Mouse (Mus musculus) layer of hippocampus, adult 11-12 months (tissue): ENCODE results near the gene Gm17387.

Source experiments
- DNase-seq: peaks from one replicate; pipeline ENCODE4 v3.0.0; 2022; ENCODE audit warnings: low spot score

The Gm17387 gene

GRCm38 (mm10) chr7:141047581-141048225 is 18.8 kb downstream of the Gm17387 start:
- DNase-seq: peak; percentile 72

GRCm38 (mm10) chr7:141048226-141049218 is 19.6 kb downstream of the Gm17387 start:
- DNase-seq: peak; percentile 90

- no peak for DNase-seq
Measured at GRCm38 (mm10) chr7:141049326-141049725, 20.4 kb downstream of the Gm17387 start.

DNA sequence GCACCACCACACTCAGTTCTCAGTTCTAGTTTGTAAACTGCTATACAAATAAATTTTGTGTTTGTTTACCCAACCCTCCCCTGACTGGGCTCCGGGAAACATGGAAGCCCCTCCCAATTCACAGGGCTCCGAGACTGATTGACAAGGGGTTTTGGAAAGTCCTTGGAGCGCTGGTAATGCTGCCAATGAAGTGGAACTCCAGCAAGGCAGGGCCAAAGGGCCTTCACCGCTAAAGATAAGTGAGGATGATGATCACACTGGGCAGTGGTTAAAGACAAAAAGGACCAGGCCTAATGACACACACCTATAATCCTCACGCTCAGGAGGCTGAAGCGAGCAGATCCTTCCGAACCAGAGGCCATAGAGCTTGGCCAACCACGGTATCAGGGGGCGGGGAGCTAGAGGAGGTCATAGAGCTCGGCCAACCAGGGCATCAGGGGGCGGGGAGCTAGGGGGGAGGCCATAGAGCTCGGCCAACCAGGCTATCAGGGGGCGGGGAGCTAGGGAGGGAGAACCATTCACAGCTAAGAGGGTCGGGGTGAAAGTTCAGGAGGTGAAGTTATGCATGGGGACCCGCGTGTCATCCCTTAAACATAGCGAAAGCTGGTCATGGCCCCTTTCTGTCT is 22.2 kb downstream of the Gm17387 start:
- no peak for DNase-seq

DNA sequence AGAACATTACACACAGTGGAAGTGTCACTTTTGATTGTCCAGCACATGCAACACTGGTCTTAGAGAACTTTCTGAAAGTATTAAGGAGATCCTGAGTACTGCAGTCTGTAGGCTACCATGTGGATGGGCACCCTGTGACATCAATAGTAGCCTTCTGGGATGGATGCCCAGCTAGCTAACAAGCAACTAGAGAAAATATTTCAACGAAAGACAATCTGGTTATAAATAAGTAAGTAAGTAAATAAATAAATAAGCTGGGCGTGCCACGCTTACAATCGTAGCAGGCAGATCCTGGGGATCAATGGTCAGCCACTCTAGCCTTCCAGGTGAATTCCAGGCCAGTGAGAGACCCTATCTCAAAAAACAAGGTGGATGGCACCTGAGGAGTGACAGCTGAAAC is 23.1 kb downstream of the Gm17387 start:
- no peak for DNase-seq

- DNase-seq: no peak
Measured at GRCm38 (mm10) chr7:141052421-141052820, 23.5 kb downstream of the Gm17387 start.

DNA sequence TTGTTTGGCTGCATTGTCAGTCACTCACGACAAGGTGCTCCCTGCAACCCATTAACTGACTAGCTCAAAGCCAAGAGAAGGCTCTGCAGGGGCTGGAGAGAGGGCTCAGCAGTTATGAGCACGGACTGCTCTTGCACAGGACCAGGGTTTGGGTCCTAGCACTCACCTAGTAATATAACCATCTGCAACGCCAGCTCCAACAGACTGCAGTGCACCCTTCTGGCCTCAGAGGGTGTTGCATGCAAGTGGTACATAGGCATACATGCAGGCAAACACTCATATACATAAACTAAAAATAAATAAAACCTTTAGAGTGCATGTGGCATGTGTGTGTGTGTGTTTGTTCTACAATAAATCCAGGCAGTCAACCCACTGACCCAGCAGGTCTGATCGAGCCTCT is 26.9 kb downstream of the Gm17387 start:
- no peak for DNase-seq

DNA sequence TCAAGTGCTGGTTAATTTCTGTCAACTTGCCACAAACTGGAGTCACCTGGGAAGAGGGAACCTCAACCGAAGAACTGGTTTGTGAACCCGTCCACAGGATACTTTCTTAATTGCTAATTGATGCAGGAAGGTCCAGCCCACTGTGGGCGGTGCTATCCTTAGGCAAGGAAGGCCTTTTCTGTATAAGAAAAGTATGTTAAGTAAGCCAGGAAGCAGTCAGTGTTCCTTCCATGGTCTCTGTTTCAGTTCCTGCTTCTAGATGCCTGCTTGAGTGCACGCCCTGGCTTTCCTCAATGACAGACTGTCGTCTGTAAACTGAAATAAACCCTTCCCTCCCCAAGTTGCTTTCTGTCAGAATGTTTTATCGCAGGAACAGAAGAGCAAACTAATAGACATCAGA is 28.0 kb downstream of the Gm17387 start:
- DNase-seq: no peak

DNA sequence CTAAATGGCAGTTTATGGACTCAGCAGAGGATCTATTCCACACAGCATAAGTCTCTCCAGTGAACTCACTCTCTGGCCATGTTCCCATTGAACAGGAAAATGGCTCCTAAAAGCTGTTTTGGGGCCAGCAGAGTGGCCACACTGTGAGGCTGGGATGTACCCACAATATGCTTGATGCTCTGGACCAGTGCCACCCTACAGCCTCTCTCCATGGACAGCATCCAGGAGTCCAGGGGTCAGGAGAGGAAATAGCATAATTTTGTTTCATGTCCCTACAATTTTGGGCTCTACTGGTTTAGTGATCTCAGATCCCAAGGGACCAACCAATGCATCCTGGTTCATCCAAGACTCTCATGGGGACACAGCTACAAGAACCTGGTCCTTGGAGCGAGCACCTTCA is 28.6 kb downstream of the Gm17387 start:
- no peak for DNase-seq

DNA sequence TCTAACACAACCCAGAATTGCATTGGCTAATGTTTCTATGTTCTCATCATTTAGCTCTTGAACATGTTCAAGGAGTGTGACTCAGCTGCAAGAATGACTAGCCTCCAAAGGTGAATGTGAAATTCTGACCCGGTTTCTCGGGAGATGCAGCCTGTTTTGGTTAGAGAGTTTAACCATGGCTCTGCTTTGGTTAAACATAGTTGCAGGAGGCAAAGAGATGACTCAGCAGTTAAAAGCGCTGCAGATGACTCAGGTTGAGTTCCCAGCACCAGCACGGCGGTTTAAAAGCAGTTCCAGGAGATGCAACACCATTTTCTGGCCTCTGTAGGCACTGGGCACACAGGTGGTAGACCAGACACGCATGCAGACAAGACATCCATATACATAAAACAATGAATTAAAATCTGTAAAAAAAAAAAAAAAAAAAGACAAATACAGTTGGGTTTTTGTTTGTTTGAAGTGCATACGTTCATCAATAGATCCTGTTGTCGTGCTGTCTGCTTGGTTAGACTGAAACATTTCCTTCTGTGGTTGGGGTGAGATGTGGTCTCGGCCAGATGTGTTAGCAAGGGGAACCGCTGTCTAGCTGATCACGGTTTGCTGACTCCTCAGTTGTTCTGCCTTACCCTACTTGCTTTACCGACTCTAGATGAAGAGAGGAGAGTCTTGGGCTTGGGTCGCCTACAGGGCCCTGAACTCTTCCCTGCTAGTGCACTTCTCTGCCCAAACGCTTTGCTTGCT is 29.8 kb downstream of the Gm17387 start:
- DNase-seq: no peak

DNA sequence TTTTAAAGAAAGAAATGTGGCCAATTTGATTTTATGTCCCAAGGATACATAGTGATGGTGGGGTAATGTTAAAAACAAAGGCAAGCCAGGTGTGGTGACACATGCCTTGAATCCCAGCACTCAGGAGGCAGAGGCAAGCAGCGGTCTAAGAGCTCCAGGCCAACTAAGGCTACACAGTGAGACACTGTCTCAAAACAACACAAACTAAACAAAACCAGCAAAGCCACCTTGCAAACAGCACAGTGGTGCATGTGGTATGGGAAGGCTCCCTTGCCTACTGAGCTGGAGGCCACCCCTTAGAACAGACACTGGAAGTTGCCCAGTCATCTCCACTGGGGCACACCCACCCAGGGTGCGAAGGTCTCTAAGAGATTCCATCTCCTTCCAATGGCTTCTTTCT is 31.0 kb downstream of the Gm17387 start:
- DNase-seq: no peak

DNA sequence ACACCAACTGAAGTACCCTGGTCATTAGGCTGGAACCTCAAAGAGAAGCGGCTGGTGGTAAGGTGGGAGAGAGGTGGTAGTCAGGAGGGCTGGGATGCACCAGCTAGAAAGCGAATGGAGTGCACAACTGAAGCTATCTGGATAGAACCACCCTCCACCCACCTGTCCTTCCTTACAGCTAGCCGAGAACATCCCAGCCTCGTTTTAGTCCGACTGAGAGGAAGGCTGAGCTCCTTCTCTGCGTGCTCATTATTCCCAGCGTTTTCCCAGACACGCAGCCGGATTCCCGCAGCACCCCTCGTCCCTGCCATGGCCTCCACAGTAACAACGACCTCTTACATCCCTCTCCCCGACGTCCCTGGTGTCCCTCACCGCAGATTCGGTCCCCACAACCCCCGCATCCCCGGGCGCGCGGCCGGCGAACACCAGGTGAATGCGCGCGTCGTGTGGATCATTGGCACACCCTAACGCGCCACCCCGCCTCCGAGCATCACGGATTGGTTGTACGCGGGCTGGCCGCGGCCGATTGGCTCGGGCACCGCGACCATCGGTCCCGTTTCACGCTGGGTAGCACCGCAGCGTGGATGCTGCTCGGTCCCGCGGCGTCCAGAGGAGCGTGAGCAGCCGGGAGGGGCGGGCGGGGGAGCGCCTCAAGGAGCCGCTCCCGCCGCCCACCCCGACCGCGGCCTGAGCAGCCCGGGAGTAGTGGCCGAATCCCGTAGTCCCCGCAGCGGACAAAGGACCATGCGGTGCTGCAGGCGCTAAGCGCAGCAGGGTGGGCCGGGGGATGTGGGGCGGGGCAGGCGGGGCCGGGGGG is 31.7 kb downstream of the Gm17387 start, which contains the start of gene B4galnt4:
B4galnt4 (plus strand) TSS at position 679 of the 817 bp plus-strand sequence.
- DNase-seq: peak; percentile 91

- no peak for DNase-seq
Measured at GRCm38 (mm10) chr7:141061269-141061692, 32.4 kb downstream of the Gm17387 start.

- no peak for DNase-seq
Measured at GRCm38 (mm10) chr7:141062525-141062924, 33.6 kb downstream of the Gm17387 start.

DNA sequence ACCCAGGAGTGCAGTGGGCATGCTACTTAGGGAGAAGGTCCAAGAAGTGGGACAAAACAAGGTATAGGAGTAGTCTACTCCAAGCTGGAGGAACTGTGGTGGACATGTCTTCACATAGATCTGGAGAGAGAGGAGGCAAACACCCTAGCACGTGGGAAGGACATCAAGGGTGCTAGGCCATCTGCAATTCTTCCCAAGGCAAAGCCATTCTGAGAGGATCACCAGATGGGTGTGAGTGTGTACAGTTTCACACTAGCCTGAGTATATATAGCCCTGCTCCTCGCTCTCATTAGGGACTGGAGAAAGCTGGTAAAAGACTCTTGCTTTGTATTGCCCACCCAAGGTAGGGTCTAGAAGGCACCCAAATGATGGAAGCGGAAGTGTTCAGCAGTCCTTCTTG is 34.4 kb downstream of the Gm17387 start:
- DNase-seq: no peak

DNA sequence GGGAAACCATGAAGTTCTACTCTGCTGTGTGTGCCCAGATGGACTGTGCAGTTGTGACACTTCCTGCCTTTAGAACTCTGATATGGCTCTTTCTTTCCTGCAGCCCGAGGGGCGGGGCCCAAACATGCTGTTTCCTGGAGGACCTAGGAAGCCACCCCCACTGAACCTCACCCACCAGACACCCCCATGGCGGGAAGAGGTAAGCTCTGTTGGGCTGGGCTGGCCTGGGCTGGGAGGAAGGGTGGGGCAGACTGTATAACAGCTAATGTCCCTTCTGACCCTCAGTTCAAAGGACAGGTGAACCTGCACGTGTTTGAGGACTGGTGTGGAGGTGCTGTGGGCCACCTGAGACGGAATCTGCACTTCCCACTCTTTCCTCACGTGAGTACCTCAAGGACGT is 35.2 kb downstream of the Gm17387 start:
- DNase-seq: no peak

DNA sequence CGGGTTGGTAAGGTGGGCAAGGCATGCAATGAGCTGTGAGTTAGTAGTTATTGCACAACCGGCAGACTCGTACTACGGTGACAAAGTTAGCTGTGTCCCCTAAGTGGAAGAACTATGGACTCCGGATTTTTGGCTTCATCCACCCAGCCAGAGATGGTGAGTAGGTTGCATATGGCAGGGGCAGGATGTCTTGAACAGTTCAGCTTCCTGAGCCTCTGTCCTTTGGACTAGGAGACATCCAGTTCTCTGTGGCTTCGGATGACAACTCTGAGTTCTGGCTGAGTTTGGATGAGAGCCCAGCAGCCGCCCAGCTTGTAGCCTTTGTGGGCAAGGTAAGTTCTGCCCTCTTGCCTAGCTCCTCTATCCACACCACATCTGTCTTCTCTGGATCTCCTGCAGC is 35.6 kb downstream of the Gm17387 start:
- no peak for DNase-seq

GRCm38 (mm10) chr7:141068351-141068750 is 39.4 kb downstream of the Gm17387 start:
- no peak for DNase-seq

DNA sequence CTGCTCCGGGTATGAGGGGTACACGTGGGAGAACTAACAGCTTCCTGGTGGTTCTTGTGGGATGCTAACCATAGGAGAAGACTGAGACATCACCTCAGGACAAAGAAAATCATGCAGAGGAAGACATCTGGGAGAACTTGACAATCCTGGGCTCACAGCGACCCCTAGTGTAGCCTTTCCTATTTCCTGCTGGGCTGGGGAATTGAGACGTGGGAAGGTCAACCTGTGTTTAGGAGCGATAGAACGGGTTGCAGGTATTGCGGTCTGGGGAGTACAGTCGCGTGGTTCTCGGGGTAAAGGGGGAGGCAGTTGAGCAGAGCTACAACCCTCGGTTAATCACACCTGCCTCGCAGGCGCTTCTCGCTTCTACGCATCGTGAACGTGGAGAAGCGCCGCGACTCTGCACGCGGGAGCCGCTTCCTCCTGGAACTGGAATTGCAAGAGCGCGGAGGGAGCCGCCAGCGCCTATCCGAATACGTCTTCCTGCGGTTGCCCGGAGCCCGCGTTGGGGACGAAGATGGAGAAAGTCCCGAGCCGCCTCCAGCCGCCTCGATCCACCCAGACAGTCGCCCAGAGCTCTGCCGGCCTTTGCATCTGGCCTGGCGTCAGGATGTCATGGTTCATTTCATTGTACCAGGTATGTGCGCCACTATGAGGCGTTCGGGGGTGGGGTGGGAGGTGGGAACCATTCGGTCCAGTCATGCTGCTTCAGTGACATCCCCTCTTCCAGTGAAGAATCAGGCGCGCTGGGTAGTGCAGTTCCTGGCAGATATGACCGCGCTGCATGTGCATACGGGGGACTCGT is 41.3 kb downstream of the Gm17387 start:
- DNase-seq: peak; percentile 83
